ENCODE assay signal across 27 mouse cellular contexts in genomic region chr6:126685135-126685534, GRCm38 (mm10). TPM values are rescaled to one million over a fixed set of nuclear protein-coding genes. Genes with fewer than 3 reads are reported as not detected.
A peak's percentile ranks its signal among the peaks of the same experiment; 100 is the strongest.
DNase-seq lines count a peak whose midpoint lies in the region; ATAC-seq and TF ChIP-seq lines count a peak whose summit lies in the region.
"Had no signal": no experiment of that assay in that cellular context is flagged by ENCODE, and none has a peak within 500 bp of the region (broad histone marks: within the 10 kb centered on the region; RNA-seq: fewer than 3 reads in every experiment).

No protein-coding gene starts in this region.

- peak; percentile 32 for DNase-seq in embryonic facial prominence, embryonic 11.5 days (ENCODE audit: low spot score)
- DNase-seq in embryonic facial prominence, embryonic 10.5 days (ENCODE audit: low spot score), result no peak
- DNase-seq in left cerebral cortex, adult 2 months (ENCODE audit: extremely low spot score in 1 of 2, low spot score in 2 of 2), result no peak
- no peak for DNase-seq in left cerebral cortex, postnatal 4 days
- DNase-seq in brain, adult 2 months (ENCODE audit: low read depth, low spot score), result peak; percentile 81
- DNase-seq in heart, postnatal 25 days (ENCODE audit: low spot score), result no peak
- DNase-seq: adrenal gland, adult 8-10 months; adrenal gland, postnatal 36 days; B cell, adult 2 months; cerebellum, adult 11 months; cerebellum, adult 9-10 months; cerebellum, postnatal 25 days; gastrocnemius, postnatal 10 days; heart, adult 18-20 months; heart, postnatal 14 days had no signal

- no peaks in the 10 kb centered on the region for H3K27me3 ChIP-seq in embryonic facial prominence, embryonic 11.5 days (ENCODE audit: control insufficient read depth, insufficient read depth, low read length)
- H3K27me3 ChIP-seq in embryonic facial prominence, embryonic 10.5 days (replicated peaks; ENCODE audit: low read depth, poor library complexity, severe bottlenecking), result no peaks in the 10 kb centered on the region
- no peaks in the 10 kb centered on the region for H3K27me3 ChIP-seq in stomach, embryonic 16.5 days (ENCODE audit: control insufficient read depth, insufficient read depth, low read length)
- no peaks in the 10 kb centered on the region for H3K27me3 ChIP-seq in heart, embryonic 11.5 days (ENCODE audit: control insufficient read depth, insufficient read depth, low read length)
- H3K27me3 ChIP-seq: embryonic facial prominence, embryonic 15.5 days; heart, embryonic 15.5 days; hindbrain, embryonic 15.5 days had no signal

- intact Hi-C loops in left cerebral cortex, adult 2 months (cut with DNase I), result no loop called here
- intact Hi-C loops in left cerebral cortex, postnatal 4 days (cut with DNase I), result no loop called here
- intact Hi-C loops in heart, postnatal 25 days (cut with DNase I), result no loop called here

- no peak for TF ChIP-seq CTCF in left cerebral cortex, adult 2 months (IDR thresholded peaks at IDR 0.05)

- H3K9ac ChIP-seq in embryonic facial prominence, embryonic 11.5 days (replicated peaks; ENCODE audit: low read length), result no peak overlapping the region
- H3K9ac ChIP-seq in stomach, embryonic 16.5 days (ENCODE audit: low read length), result no peak overlapping the region
- no peak overlapping the region for H3K9ac ChIP-seq in heart, embryonic 11.5 days (ENCODE audit: low read depth, low read length)
- H3K9ac ChIP-seq: embryonic facial prominence, embryonic 15.5 days; heart, embryonic 15.5 days; hindbrain, embryonic 15.5 days had no signal

- H3K27ac ChIP-seq in embryonic facial prominence, embryonic 11.5 days (replicated peaks; ENCODE audit: low read depth, low read length), result 0 out of 2 replicates have a peak overlapping the region, but pooled peaks have one; percentile 13
- no peak overlapping the region for H3K27ac ChIP-seq in embryonic facial prominence, embryonic 10.5 days (replicated peaks)
- peak overlapping the region; percentile 53; the same call in 1 of the 2 replicates for H3K27ac ChIP-seq in left cerebral cortex, adult 2 months
- H3K27ac ChIP-seq in stomach, embryonic 16.5 days (ENCODE audit: low read length), result no peak overlapping the region; the same call in 1 of the 2 replicates
- no peak overlapping the region for H3K27ac ChIP-seq in heart, embryonic 11.5 days (ENCODE audit: low read depth, low read length)
- H3K27ac ChIP-seq: embryonic facial prominence, embryonic 15.5 days; forebrain, embryonic 10.5 days; heart, embryonic 10.5 days; heart, embryonic 15.5 days; hindbrain, embryonic 10.5 days; hindbrain, embryonic 15.5 days had no signal

- no peak overlapping the region for H3K4me2 ChIP-seq in embryonic facial prominence, embryonic 11.5 days (ENCODE audit: low read depth, low read length)
- no peak overlapping the region for H3K4me2 ChIP-seq in stomach, embryonic 16.5 days (ENCODE audit: low read depth, low read length)
- H3K4me2 ChIP-seq in heart, embryonic 11.5 days, result no peak overlapping the region
- H3K4me2 ChIP-seq: embryonic facial prominence, embryonic 15.5 days; heart, embryonic 15.5 days; hindbrain, embryonic 15.5 days had no signal

- no peak for ATAC-seq in embryonic facial prominence, embryonic 11.5 days (replicated peaks; ENCODE audit: insufficient number of reproducible peaks, low FRiP score, low TSS enrichment, low read depth)
- ATAC-seq in stomach, embryonic 16.5 days (ENCODE audit: insufficient read depth, low FRiP score), result peak; percentile 49; the same call in 1 of the 2 replicates
- no peak for ATAC-seq in heart, embryonic 11.5 days (replicated peaks; ENCODE audit: insufficient number of reproducible peaks, low FRiP score, low TSS enrichment)
- ATAC-seq: CD4-positive, CD25-positive, alpha-beta regulatory T cell, adult 4 months; forebrain, embryonic 14.5 days had no signal

- no peaks in the 10 kb centered on the region for H3K36me3 ChIP-seq in embryonic facial prominence, embryonic 11.5 days (replicated peaks; ENCODE audit: control insufficient read depth, insufficient read depth, low read depth, low read length)
- H3K36me3 ChIP-seq in embryonic facial prominence, embryonic 10.5 days (replicated peaks), result no peaks in the 10 kb centered on the region
- no peaks in the 10 kb centered on the region for H3K36me3 ChIP-seq in stomach, embryonic 16.5 days (ENCODE audit: control insufficient read depth, insufficient read depth, low read length)
- H3K36me3 ChIP-seq in heart, embryonic 11.5 days (ENCODE audit: control insufficient read depth, insufficient read depth, low read length), result no peaks in the 10 kb centered on the region
- H3K36me3 ChIP-seq: embryonic facial prominence, embryonic 15.5 days; forebrain, embryonic 10.5 days; G1E; heart, embryonic 10.5 days; heart, embryonic 15.5 days; hindbrain, embryonic 10.5 days; hindbrain, embryonic 15.5 days had no signal

- H3K4me3 ChIP-seq in embryonic facial prominence, embryonic 11.5 days (ENCODE audit: low read depth, low read length), result no peak overlapping the region
- H3K4me3 ChIP-seq in embryonic facial prominence, embryonic 10.5 days, result no peak overlapping the region
- H3K4me3 ChIP-seq in left cerebral cortex, adult 2 months, result no peak overlapping the region
- no peak overlapping the region for H3K4me3 ChIP-seq in stomach, embryonic 16.5 days (replicated peaks; ENCODE audit: low read length)
- H3K4me3 ChIP-seq in heart, embryonic 11.5 days (ENCODE audit: low read depth, low read length), result no peak overlapping the region
- H3K4me3 ChIP-seq: embryonic facial prominence, embryonic 15.5 days; erythroblast, embryonic 14.5 days; forebrain, embryonic 10.5 days; heart, embryonic 10.5 days; heart, embryonic 15.5 days; hindbrain, embryonic 10.5 days; hindbrain, embryonic 15.5 days had no signal

- H3K4me1 ChIP-seq in embryonic facial prominence, embryonic 11.5 days (ENCODE audit: control insufficient read depth, insufficient read depth, low read length), result no peaks in the 10 kb centered on the region
- H3K4me1 ChIP-seq in embryonic facial prominence, embryonic 10.5 days, result peaks cover 25% of the 10 kb centered on the region
- H3K4me1 ChIP-seq in stomach, embryonic 16.5 days (ENCODE audit: control insufficient read depth, insufficient read depth, low read length), result no peaks in the 10 kb centered on the region; the same call in 1 of the 2 replicates
- no peaks in the 10 kb centered on the region for H3K4me1 ChIP-seq in heart, embryonic 11.5 days (ENCODE audit: control insufficient read depth, insufficient read depth, low read length)
- H3K4me1 ChIP-seq: embryonic facial prominence, embryonic 15.5 days; forebrain, embryonic 10.5 days; heart, embryonic 15.5 days; hindbrain, embryonic 15.5 days had no signal

- 54% methylated on average over 3 of the region's 3 CpGs for WGBS in embryonic facial prominence, embryonic 11.5 days
- WGBS in embryonic facial prominence, embryonic 10.5 days, result 54% methylated on average over 3 of the region's 3 CpGs
- 46% methylated on average over 3 of the region's 3 CpGs for WGBS in stomach, embryonic 16.5 days
- WGBS in heart, embryonic 11.5 days (ENCODE audit: insufficient replicate concordance), result 60% methylated on average over 3 of the region's 3 CpGs

- no peaks in the 10 kb centered on the region for H3K9me3 ChIP-seq in embryonic facial prominence, embryonic 11.5 days (replicated peaks; ENCODE audit: control insufficient read depth, low read length)
- H3K9me3 ChIP-seq in embryonic facial prominence, embryonic 10.5 days, result no peaks in the 10 kb centered on the region
- no peaks in the 10 kb centered on the region for H3K9me3 ChIP-seq in stomach, embryonic 16.5 days (replicated peaks; ENCODE audit: control insufficient read depth, low read length)
- no peaks in the 10 kb centered on the region for H3K9me3 ChIP-seq in heart, embryonic 11.5 days (replicated peaks; ENCODE audit: control insufficient read depth, low read length)
- H3K9me3 ChIP-seq: embryonic facial prominence, embryonic 15.5 days; forebrain, embryonic 10.5 days; heart, embryonic 10.5 days; hindbrain, embryonic 10.5 days; hindbrain, embryonic 15.5 days had no signal

RNA-seq across cellular contexts. Expression of gene Kcna1, which starts 39.0 kb away (rescaled TPM):
- 0.40 and 0.52 TPM in 2 replicates for polyA plus RNA-seq in embryonic facial prominence, embryonic 11.5 days (2014; fragmentation: Nextera tagmentation; extraction: Ambion mirVana)
- 0.47 and 0.82 TPM in 2 replicates for polyA plus RNA-seq in embryonic facial prominence, embryonic 10.5 days (2016; fragmentation: Nextera tagmentation; extraction: Ambion mirVana)
- total RNA-seq in left cerebral cortex, adult 2 months (2021), result 100 to 1,000 TPM; 120 to 122 TPM
- total RNA-seq in left cerebral cortex, postnatal 4 days (2021), result 10 to 100 TPM in 1 of 2 experiments, 1 to 10 TPM in 1; 7.8 to 10.1 TPM
- 0.94 and 1.3 TPM in 2 replicates for polyA plus RNA-seq in stomach, embryonic 16.5 days (2015; fragmentation: Nextera tagmentation; extraction: Ambion mirVana)
- 1 to 10 TPM; 2.5 to 3.2 TPM for total RNA-seq in heart, postnatal 25 days (2021)
- 0.08 and 0.31 TPM in 2 replicates for polyA plus RNA-seq in heart, embryonic 11.5 days (2014; fragmentation: Nextera tagmentation; extraction: Ambion mirVana)
- polyA plus RNA-seq: CD4-positive, CD25-positive, alpha-beta regulatory T cell, adult 4 months; erythroblast, embryonic 14.5 days; G1E had no signal

RNA-seq across cellular contexts. Expression of gene Kcna6, which starts 55.3 kb away (rescaled TPM):
- 6.5 and 6.6 TPM in 2 replicates for polyA plus RNA-seq in embryonic facial prominence, embryonic 11.5 days (2014; fragmentation: Nextera tagmentation; extraction: Ambion mirVana)
- 6.7 and 8.1 TPM in 2 replicates for polyA plus RNA-seq in embryonic facial prominence, embryonic 10.5 days (2016; fragmentation: Nextera tagmentation; extraction: Ambion mirVana)
- 10 to 100 TPM; 56.3 to 65.4 TPM for total RNA-seq in left cerebral cortex, adult 2 months (2021)
- 10 to 100 TPM; 59.1 to 60.9 TPM for total RNA-seq in left cerebral cortex, postnatal 4 days (2021)
- polyA plus RNA-seq in stomach, embryonic 16.5 days (2015; fragmentation: Nextera tagmentation; extraction: Ambion mirVana), result 3.3 and 3.5 TPM in 2 replicates
- 1 to 10 TPM; 1.2 to 2.2 TPM for total RNA-seq in heart, postnatal 25 days (2021)
- 0.97 and 1.5 TPM in 2 replicates for polyA plus RNA-seq in heart, embryonic 11.5 days (2014; fragmentation: Nextera tagmentation; extraction: Ambion mirVana)
- polyA plus RNA-seq: CD4-positive, CD25-positive, alpha-beta regulatory T cell, adult 4 months; erythroblast, embryonic 14.5 days; G1E had no signal

Comparison
In these comparisons a context has a peak if more than half of its experiments do, and no peak if none do; other contexts are left out.
1. DNase-seq: peak in embryonic facial prominence, embryonic 11.5 days (single experiment) and brain, adult 2 months (single experiment); none in embryonic facial prominence, embryonic 10.5 days (single experiment), left cerebral cortex, adult 2 months (0 of 2), left cerebral cortex, postnatal 4 days (single experiment) and heart, postnatal 25 days (single experiment).
2. H3K27ac ChIP-seq: peak in embryonic facial prominence, embryonic 11.5 days (single experiment) and left cerebral cortex, adult 2 months (single experiment); none in embryonic facial prominence, embryonic 10.5 days (single experiment), stomach, embryonic 16.5 days (single experiment) and heart, embryonic 11.5 days (single experiment).